Mouse (Mus musculus) neural tube, embryonic 13.5 days (tissue): ENCODE measurements around the gene Fcgr4. TPM values are rescaled to one million over a fixed set of nuclear protein-coding genes. Genes with fewer than 3 reads are reported as not detected.
A peak's percentile ranks its signal among the peaks of the same experiment; 100 is the strongest.
"Not testable (repeated sequence)": the region's sequence is repeated elsewhere in the genome, so short reads cannot be mapped to it uniquely, and the experiment has no call there.

ENCODE experiments used
- ATAC-seq: fragments of 200-750 bp; cut with Nextera tagmentation; 2 replicates; pipeline ENCODE4 v1.8.0; 2017; ENCODE audit warnings: low read depth, mild to moderate bottlenecking, moderate TSS enrichment, moderate library complexity
- H3K27ac ChIP-seq: fragments of 300-500 bp; sonication (generic); replicated peaks from 2 replicates; pipeline ENCODE4 v1.5.1; 2015; ENCODE audit warnings: moderate library complexity, mild to moderate bottlenecking, inconsistent platforms
- H3K27me3 ChIP-seq: fragments of 300-500 bp; sonication (generic); 2 replicates; pipeline ENCODE4 v1.6.1; 2015; ENCODE audit warnings: mild to moderate bottlenecking, inconsistent platforms
- H3K36me3 ChIP-seq: fragments of 300-500 bp; sonication (generic); 2 replicates; pipeline ENCODE4 v1.6.1; 2015; ENCODE audit warnings: mild to moderate bottlenecking, inconsistent platforms
- H3K4me1 ChIP-seq: fragments of 300-500 bp; sonication (generic); replicated peaks from 2 replicates; pipeline ENCODE4 v1.6.1; 2015; ENCODE audit warnings: inconsistent platforms
- H3K4me2 ChIP-seq: fragments of 300-500 bp; sonication (generic); 2 replicates; pipeline ENCODE4 v1.6.1; 2015; ENCODE audit warnings: inconsistent platforms, mild to moderate bottlenecking, moderate library complexity
- H3K4me3 ChIP-seq: fragments of 300-500 bp; sonication (generic); 2 replicates; pipeline ENCODE4 v1.5.1; 2015; ENCODE audit warnings: mild to moderate bottlenecking, inconsistent platforms
- H3K9ac ChIP-seq: fragments of 300-500 bp; sonication (generic); 2 replicates; pipeline ENCODE4 v1.6.1; 2015; ENCODE audit warnings: moderate library complexity, mild to moderate bottlenecking, inconsistent platforms
- H3K9me3 ChIP-seq: fragments of 300-500 bp; sonication (generic); 2 replicates; pipeline ENCODE4 v1.6.1; 2016; ENCODE audit warnings: inconsistent platforms
- WGBS: fragments of 180-500 bp; shearing (Covaris S2); methylation state at CpG from one replicate; pipeline ENCODE4 v1.1.7; 2015; 5-methylcytosine and 5-hydroxymethylcytosine counted together
- microRNA-seq: library from miRNA; unstranded; fragments of <30 nt; microRNA quantifications from one replicate; pipeline ENCODE4, GENCODE M21; 2016
- polyA plus RNA-seq: library from polyadenylated mRNA; unstranded; fragments of >200 nt; fragmentation: Nextera tagmentation; extraction: Ambion mirVana; gene quantifications from 2 replicates; pipeline ENCODE4 v1.2.1, GENCODE M21; 2015

Fcgr4 gene
- polyA plus RNA-seq, 1 experiment from 2014 or later: not detected

GRCm38 (mm10) chr1:171076176-171076575, 57.5 kb downstream of the Fcgr4 start:
- H3K9ac ChIP-seq, H3K9me3 ChIP-seq, H3K4me1 ChIP-seq, H3K27ac ChIP-seq, H3K4me3 ChIP-seq, ATAC-seq, H3K4me2 ChIP-seq, H3K36me3 ChIP-seq: not testable (repeated sequence)
- 71% methylated on average over 5 of the region's 5 CpGs for WGBS
- peaks cover 31% of the 10 kb centered on the region for H3K27me3 ChIP-seq

- H3K27me3 ChIP-seq: peaks cover 39% of the 10 kb centered on the region
- H3K36me3 ChIP-seq, H3K9me3 ChIP-seq, H3K4me2 ChIP-seq, H3K4me1 ChIP-seq, H3K9ac ChIP-seq, ATAC-seq, H3K27ac ChIP-seq, H3K4me3 ChIP-seq: not testable (repeated sequence)
- WGBS: 41% methylated on average over 5 of the region's 5 CpGs
These were observed 58.5 kb downstream of the Fcgr4 start for GRCm38 (mm10) chr1:171077192-171077591.

GRCm38 (mm10) chr1:171077955-171078354, 59.2 kb downstream of the Fcgr4 start:
- peaks cover 39% of the 10 kb centered on the region for H3K27me3 ChIP-seq
- not testable (repeated sequence) for H3K27ac ChIP-seq, H3K36me3 ChIP-seq, H3K4me1 ChIP-seq, H3K9ac ChIP-seq, H3K9me3 ChIP-seq
- H3K4me2 ChIP-seq: peak overlapping the region; percentile 41
- ATAC-seq: peak; percentile 8; the same call in 1 of the 2 replicates
- H3K4me3 ChIP-seq: peak overlapping the region; percentile 20; the same call in 1 of the 2 replicates
- WGBS: 6% methylated on average over 19 of the region's 27 CpGs

GRCm38 (mm10) chr1:171078419-171078818, 59.7 kb downstream of the Fcgr4 start:
- H3K27me3 ChIP-seq: peaks cover 39% of the 10 kb centered on the region
- not testable (repeated sequence) for H3K36me3 ChIP-seq, ATAC-seq, H3K27ac ChIP-seq, H3K4me1 ChIP-seq, H3K9me3 ChIP-seq, H3K4me3 ChIP-seq, H3K9ac ChIP-seq
- H3K4me2 ChIP-seq: peak overlapping the region; percentile 41
- 22% methylated on average over 12 of the region's 12 CpGs for WGBS

- 0% methylated on average over 1 of the region's 35 CpGs for WGBS
- not testable (repeated sequence) for H3K4me1 ChIP-seq, H3K36me3 ChIP-seq, H3K9ac ChIP-seq, H3K9me3 ChIP-seq, H3K27ac ChIP-seq, H3K4me2 ChIP-seq, H3K4me3 ChIP-seq
- peaks cover 31% of the 10 kb centered on the region for H3K27me3 ChIP-seq
- peak; percentile 44 for ATAC-seq
These were observed 60.6 kb downstream of the Fcgr4 start for GRCm38 (mm10) chr1:171079345-171079744.

Small RNA genes lying within 50 kb of the gene (microRNA-seq; reads per million reads assigned to microRNA genes)
- gene Gm27552 (not detected), gene Mir6546 (1.3 reads per million)

Other genes starting within 250 kb of the Fcgr4 start
- gene Atf6, start 151.1 kb upstream of the Fcgr4 start, polyA plus RNA-seq: 7.3 and 8.1 TPM in 2 replicates
- 0.50 and 0.55 TPM in 2 replicates for gene Gm26620, start 133.9 kb upstream of the Fcgr4 start, polyA plus RNA-seq
- 39.5 and 45.3 TPM in 2 replicates for gene Dusp12, start 133.4 kb upstream of the Fcgr4 start, polyA plus RNA-seq
- 0.39 and 0.50 TPM in 2 replicates for gene Fcrlb, start 106.0 kb upstream of the Fcgr4 start, polyA plus RNA-seq
- gene Fcrla, start 91.3 kb upstream of the Fcgr4 start, polyA plus RNA-seq: not detected in 2 replicates
- 0.59 and 0.83 TPM in 2 replicates for gene Fcgr2b, start 42.4 kb upstream of the Fcgr4 start, polyA plus RNA-seq
- gene Fcgr3, start 46.0 kb downstream of the Fcgr4 start, polyA plus RNA-seq: 9.0 and 10.9 TPM in 2 replicates
- gene Cfap126, start 95.0 kb downstream of the Fcgr4 start, polyA plus RNA-seq: 2.8 and 2.9 TPM in 2 replicates
- 278 and 279 TPM in 2 replicates for gene Sdhc, start 131.7 kb downstream of the Fcgr4 start, polyA plus RNA-seq
- gene Mpz, start 131.8 kb downstream of the Fcgr4 start, polyA plus RNA-seq: 20.7 and 25.7 TPM in 2 replicates
- 13.9 and 18.4 TPM in 2 replicates for gene Pcp4l1, start 177.3 kb downstream of the Fcgr4 start, polyA plus RNA-seq
- 0.22 and 0.25 TPM in 2 replicates for gene Nr1i3, start 195.1 kb downstream of the Fcgr4 start, polyA plus RNA-seq
- gene Tomm40l, start 203.6 kb downstream of the Fcgr4 start, polyA plus RNA-seq: 32.6 and 42.6 TPM in 2 replicates
- gene Apoa2, start 206.1 kb downstream of the Fcgr4 start, polyA plus RNA-seq: 4.1 and 6.8 TPM in 2 replicates
- gene Fcer1g, start 215.4 kb downstream of the Fcgr4 start, polyA plus RNA-seq: 38.6 and 38.7 TPM in 2 replicates
- 3.0 and 4.3 TPM in 2 replicates for gene Adamts4, start 231.5 kb downstream of the Fcgr4 start, polyA plus RNA-seq
- gene Ndufs2, start 232.5 kb downstream of the Fcgr4 start, polyA plus RNA-seq: 257 and 263 TPM in 2 replicates